Mouse (Mus musculus): ENCODE measurements at regions not wholly inside any gene's neighbourhood (a gene's known extent, or its start where the extent isn't known, plus 50 kb on each side); places are given as distances from the start of the nearest gene placed in this dataset.
"Not testable (repeated sequence)": the region's sequence is repeated elsewhere in the genome, so short reads cannot be mapped to it uniquely, and the experiment has no call there.

DNA sequence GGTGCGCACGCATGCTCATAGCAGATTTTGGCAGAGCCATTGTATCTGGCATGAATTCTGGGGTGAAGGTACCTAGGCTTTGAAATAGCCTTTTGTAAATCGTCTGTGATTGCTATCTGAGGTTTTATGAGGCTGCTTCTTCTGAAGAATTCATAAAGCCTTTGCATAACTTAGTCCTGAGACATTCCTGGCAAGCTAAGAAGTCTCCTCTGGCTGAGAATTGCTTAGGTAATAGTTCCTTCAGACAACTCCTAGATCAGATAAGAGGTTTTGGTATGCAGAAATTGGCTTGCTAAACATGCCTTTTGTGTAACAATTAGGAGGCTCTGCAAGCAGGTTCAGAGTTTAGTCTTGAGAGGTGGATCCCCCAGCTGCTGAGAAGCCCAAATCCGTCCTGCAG is 82.7 kb downstream of the Pmp22 start:
- no peak for DNase-seq

DNA sequence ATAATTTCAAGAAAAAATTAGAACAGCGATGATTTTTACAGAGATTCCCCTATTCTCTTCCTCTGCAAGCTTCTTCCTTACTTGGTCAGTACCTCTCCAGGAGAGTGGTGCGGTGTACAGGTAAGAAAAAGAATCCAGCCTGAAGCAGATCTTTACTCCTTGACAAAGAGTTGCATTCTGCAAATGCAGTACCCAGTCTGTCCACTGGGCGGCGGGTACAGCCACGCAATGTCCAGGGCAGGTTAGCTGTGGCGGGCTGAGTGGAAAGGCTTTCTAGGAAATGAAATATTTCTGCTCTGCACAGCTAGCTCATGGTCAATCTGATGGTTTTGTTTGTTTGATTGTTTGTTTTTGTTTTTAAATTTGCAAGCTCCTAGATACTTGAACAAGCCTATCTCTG is 84.3 kb downstream of the Pmp22 start:
- DNase-seq, result peak; percentile 91 to 95

DNA sequence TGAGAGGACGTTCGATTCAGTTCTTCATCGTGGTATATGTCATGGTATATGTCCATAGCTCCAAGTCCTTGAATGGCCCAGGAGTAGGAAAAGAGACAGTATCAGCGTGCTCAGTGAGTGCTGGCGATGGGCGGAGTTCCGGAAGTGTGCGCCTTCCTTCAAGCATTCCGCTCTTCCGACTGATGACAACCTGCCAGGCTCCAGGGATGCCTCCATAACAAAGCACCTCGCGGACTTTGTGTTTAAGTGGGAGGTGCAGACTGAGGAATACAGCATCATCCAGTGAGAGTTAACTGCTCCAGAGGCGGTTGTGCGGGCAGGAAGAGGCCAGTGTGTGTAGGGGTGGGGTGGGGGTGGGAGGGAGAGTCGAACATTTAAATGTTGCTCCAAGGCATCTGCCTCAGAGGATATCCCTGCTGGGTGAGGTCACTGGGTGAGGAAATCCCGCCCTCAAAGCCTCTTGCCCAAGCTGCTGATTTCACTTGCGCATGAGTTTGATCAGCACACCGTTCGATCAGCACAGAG is 85.2 kb downstream of the Pmp22 start:
- no peak for DNase-seq

DNA sequence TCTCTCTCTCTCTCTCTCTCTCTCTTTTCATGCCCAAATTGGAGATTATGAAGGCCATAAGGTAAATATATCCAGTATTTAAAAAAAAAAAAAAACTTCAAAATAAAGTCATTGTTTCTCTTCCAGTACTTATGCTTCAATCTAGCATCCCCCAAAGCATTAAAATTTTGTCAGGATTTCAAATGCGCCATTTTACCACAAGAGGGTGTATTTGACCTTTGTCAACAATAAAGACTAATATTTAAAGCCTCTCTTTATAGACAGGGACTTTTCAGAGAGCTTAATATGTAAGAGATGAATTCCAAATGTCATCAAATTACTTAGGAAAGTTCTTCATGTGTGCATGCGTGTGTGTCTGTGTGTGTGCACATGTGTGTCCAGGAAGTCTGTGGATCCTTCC is 87.2 kb downstream of the Pmp22 start:
- DNase-seq, result no peak

DNA sequence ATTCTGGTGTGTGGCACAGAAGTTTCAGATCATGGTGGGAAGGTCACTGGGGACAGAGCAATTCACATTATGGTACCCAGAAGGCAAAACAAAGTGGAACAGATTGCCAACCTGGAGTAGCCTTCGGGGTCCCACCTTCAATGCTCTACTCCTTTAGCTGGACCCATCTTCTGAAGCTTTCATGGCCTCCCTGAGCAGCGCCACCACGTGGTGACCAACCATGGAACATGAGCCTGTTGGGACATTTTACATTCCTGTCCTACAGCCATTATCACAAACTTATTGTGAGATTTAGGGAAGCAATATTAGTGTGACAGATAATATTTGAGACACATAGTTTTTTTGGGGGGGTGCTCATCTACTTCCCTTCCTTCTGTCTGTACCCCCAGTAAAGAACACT is 88.3 kb downstream of the Pmp22 start:
- DNase-seq, result no peak

DNA sequence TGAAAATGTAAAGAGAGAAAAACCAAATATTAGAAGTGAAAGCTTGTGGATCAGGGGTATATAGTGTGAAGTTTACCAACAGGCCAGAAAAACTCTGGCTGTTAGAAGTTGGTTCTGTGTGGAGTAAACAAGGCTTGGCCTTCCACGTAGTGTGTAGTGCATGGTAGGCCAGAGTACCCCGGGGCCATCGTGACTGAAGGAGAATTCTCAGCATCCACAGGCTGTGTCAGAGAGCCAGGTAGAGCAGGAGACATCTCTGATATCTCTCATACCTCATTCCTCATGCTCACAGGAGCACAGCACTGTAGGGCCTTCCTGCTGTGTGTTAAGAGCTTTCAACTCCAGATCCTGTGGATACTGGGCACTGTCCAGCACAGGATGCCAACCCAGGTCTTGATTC is 97.7 kb downstream of the Pmp22 start:
- DNase-seq, result peak; percentile 25 to 31

DNA sequence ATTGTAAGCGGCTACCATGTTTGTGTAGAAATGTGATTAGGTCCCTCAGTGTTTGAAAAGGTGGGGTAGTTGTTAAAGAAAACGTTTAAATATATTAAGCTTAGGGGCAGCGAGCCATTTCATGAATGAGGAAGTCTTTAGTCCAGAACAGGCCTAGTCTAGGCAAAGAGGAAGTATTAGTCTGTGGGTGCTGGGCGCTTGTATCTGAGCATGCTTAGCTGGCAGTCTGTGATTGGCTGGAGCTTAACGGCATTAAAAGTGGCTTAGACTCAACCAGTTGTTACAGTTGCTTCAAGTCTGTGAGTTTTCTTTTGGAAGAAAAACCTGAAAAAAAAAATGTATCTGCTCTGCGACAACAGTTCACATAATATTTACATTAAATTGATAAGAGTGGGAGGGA is 102.0 kb downstream of the Pmp22 start:
- no peak for DNase-seq

DNA sequence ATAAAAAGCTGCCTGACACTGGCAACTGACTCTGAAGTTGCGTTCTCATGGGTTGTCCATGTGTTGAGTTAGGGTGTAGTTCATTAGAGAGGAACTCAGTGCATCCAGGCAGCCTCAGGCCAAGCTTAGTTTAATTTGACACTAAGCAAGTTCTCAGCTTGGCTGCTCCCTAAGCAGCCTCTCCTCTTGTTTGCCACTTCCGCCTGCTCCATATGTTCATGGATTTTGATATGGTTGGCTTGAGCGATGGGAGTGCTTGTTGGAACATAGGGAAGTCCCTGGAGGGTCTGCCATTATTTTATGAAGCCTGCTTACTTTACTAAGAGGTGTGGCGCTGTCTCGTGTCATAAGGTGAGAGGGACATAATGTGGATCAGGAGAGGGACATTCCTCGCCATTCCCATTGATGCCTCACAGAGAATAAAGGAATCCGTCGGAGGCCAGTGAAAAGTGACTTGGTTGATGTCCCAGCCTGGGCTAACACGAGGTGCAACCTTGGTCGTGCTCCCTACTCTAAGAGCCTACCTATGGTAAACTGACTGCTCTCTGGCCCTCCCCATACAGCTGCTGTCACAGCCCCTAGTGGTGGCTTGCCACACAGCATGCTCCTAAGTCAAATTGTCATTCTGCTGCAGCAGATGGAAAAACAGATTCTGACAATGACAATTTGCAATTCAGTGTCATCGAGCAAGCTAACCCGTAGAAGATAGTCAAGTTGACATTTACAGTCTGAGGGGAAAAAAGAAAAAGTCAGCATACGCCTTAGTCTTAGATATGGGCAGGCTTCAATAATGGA is 104.6 kb downstream of the Pmp22 start:
- DNase-seq, result no peak

DNA sequence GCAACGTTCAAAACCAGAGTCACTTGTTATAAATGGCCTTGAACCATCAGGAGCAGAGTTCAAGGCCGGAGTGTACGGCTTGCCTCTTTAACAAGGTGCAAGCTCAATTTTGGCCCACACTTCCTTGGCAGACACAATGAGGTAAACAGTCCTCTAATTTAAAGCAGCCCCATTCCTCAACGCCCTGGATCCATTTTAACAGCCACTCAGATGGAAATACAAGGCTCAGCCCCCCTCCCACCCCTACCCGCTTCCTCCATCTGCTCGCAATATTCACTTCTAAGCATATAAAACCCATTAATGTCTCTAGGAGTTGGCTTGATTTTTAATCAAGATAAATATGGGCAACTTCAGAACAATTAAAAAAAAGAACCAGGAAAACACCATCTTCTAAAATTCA is 105.7 kb downstream of the Pmp22 start:
- no peak for DNase-seq

DNA sequence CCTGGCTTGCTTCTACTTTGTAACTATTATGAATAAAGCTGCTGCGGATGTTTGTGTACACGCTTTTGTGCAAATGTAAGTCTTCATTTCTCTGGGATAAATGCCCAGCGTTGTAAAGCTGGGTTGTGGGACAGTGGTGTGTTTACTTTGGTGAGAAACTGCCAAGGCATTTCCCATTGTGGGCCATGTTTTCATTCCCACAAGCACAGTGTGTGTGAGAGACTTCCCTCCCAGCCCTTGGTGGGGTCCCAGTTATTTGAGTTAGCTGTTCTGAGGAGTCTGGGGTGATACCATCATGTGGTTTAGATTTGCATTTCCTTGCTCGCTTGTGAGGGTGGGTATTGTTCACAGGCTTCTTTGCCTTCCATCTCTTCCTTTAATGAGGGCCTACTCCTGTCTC is 109.9 kb downstream of the Pmp22 start:
- no peak for DNase-seq

DNA sequence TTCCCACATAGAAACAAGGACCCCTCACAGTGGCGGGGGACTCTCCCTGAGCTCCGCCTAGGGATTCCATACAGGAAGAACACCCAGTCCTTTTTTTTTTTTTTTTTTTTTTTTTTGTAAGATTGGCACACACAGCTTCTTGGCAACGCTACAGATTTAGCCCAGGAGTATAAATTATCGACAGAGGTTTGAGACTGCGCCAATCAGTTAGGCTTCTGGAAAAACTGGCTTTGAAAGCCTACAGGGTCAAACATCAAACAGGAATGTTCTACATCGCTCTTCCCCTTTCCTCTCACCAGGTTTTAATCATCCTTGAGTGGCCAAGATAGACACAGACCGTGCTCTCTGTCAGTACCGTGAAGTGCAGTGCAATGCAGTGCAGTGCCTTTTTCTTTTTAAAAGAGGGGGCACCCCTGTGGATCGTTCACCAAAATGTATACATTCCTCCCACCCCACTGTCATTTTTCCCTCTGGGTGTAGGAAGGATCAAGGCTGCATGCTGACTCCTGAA is 115.2 kb downstream of the Pmp22 start:
- DNase-seq, result no peak

DNA sequence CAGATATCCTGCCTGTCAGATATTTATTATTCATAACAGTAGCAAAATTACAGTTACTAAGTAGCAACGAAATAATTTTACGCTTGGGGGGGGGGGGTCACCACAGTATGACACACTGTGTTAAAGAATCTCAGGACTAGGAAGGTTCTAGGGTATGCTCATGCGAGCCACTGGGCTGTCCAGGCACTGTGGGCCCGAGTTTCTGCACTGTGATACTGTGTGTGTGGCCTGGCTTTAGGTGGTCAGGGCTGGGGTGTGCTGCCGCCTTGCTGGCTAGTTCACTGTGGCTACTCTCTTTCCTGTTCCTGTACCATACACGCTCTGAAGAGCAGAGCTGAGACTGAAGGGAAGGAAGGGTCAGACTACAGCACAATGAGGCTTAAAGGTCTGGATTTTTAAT is 116.3 kb downstream of the Pmp22 start:
- no peak for DNase-seq

DNA sequence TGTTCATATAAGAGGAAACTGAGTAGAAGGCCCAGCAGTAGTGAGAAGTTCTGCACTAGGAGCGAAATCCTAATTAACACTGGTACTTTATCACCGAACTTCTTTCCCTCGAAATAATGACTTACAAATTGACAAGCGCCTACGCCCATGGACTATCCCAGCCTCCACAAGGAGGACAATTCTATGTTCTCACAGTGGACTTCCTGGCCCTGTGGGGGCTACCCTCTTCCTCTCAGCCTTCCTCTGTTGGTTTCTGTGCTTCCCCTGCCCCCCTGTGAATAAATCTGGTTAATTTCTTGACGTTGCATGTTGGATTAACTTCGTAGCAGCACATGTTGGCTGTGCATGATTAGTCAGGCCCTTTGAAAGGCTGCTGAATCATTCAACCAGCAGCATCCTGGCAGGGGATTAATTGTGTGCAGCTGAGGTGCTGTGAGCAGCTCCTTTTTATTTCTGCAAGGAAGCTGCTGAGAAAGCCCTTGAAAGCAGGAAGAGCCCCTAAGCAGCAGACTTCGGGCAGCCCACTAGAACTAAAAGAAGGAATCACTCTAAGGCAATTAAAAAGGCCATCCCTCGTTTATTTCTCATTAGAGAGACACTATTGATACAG is 117.4 kb downstream of the Pmp22 start:
- DNase-seq, result no peak

DNA sequence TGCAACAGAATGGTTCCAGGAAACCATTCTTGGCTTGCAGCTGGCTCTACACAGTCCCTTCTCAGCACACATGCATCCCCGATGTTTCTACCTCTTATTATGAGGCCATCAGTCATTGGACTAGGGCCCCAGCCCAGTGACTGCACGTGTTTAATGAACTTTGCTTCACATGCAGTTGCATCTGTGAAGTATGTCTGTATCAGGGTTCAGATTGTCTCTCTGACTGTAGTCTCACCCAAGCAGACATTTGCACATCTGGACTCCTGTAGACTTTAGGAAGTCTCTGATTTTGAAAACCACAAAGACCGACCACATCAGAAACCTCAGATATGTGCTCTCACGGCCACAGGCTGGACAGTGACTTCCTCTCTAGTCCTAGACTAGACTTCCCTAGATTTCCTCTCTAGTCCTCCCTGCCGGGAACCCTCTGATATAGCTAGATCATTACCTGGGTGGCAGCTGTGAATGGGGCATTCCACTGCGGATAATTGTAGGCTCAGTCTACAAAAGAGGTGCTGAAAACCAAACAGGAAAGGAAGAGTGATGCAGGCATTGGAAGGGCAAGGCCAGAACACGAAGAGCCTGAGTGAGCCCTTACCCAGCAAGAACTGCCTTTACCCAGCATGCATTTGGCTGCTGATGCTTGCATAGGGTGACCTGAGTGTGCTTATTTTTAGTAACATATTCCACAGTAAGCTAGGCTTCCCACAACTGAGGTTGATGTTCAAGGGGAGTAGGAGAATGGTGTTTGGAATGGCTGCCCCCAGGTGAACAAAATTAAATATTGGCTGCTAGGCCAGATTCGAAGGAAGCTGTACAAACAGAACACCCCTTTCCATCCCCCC is 123.5 kb downstream of the Pmp22 start:
- no peak for DNase-seq

DNA sequence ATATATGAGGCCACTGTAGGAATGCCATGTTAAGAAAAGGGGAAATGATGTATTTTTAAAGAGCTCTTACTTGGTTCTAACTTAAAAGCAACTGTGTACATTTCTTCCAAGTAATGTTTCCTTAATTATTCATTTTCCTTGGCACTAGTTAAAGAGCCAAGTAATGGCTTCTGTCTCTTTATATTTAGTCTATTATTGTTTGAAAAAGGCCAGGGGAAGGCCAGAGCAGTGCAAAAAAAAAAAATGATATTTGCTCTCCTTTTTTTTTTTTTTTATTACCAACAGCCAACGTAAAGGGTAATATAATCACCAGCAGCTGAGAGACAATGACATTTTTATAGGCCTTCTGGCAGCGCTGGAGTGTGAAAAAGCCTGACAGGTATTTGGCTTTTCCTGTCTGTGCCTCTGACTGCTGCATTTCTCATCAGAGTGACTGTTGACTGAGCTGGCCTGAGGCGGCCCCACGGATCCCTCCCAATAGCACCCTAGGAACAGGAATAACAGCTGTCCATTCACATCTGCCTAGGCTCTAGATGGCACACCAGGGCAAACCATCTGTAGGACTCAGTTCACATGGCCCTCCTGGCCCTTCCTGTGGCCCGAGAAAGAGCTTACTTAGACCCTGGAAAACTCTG is 124.3 kb downstream of the Pmp22 start:
- no peak for DNase-seq

DNA sequence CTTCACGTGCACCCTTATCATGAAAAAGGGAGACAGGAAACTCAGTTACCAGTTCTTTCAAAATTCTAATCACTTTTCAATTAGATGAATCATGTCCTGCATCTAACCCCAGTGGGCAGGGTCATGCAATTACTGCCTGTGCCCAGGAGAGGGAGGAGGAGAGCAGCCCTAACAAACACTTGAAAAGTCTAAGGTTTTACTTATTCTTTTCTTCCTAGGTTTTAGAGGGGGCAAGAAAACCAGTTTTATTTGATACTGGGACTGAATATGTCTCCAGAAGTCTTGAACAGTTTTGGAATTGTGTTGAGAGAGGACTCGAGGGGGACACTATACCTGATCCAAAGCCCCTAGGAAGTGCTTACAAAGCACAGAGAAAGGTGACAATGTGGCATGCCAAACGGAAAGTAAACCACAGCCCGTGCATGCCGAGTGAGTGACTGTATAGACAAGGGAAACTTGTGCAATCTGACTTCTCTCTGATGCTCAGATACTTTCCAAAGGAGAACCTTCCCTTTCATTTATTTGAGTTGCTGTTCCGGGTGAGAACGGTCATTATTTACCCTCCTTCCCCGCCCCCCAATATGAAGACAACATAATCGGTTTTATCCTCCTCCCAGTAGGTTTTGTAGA is 135.8 kb downstream of the Pmp22 start:
- DNase-seq, result peak; percentile 14 to 21

DNA sequence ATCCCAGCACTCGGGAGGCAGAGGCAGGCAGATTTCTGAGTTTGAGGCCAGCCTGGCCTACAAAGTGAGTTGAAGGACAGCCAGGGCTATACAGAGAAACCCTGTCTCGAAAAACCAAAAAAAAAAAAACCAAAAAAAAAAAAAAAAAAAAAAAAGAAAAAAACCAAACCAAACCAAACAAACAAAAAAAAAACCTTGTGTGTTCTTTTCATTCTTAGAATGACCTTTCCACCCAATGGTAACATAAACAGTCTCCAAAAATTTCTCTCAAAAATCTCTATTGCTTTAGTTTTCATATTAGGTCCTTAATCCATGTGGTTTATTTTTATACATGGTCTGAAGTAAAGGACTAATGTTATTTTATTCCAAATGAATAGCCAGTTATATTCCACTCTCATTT is 137.5 kb downstream of the Pmp22 start:
- DNase-seq, result not testable (repeated sequence)

DNA sequence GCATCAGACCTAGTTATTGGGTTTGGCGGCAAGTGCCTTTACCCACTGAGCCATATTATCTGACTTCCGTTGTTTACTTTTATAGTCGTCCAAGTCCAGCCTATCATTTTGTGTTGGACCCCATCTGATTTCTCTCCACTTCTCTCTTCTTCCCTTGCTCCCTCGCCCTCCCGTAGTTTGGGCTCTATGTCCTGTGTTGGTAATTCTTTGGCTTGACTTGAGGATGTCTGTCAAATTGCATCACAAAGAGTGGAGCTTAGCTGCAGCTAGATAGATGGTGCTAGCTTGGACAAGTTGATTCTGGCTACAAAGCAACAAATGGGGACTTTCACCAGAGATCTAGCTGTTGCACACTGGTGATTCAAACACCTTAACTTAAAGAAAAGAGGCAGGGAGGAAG is 147.9 kb downstream of the Pmp22 start:
- DNase-seq, result no peak

DNA sequence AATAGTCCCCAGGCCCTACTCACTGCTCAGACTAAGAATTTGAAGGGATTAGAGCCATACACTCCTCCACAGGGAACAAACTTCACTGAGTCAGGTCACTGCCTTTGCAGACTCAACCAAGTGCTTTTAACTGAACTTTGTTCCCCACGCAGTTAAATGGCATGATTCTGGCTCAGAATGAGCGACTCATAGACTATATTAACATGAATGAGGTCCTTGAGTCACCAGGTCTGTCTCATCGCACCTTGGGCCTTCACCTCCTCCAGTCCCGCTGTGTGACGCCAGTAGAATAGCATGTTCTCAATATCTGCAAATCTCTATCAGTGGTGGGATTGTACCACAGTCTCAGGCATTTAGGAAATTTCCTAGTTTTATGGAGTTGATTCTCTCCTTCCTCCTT is 153.1 kb downstream of the Pmp22 start:
- no peak for DNase-seq

DNA sequence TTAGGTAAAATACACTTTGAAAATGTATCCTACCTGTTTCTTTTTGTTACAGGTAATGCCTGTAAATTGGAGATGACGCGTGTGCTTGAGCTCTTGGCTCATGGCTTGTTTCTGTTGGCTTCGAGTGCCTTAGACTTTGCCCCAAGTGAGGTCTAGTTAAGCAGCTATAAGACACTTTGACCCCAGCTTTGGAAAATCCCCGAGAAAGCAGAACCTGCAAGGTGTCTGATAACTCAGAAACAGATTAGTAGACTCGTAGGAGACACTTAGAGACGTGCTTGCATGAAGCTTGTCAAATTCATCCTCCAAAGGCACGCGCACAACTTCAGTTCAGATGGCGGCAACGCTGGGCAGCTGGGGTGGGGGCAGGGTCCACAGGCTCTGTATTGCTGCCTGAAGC is 153.8 kb downstream of the Pmp22 start:
- DNase-seq, result no peak

DNA sequence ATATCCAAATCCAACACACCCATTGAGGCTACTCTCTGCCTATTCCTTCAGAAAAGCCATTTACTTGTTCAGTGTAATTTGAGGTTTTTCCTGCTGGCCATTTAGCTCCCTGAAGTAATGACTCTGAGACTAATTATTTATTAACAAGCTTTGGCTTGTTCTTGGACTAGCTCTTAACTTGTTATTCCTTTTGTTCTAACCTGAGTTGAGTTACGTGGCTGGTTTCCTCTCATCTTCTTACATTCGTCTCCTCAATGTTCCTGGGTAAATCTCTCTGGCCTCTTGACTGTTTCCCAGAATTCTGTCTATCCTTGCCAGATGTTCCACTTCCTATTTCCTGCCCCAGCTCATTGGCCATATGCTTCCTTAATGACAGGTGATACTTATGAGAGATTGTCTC is 157.2 kb downstream of the Pmp22 start:
- no peak for DNase-seq

DNA sequence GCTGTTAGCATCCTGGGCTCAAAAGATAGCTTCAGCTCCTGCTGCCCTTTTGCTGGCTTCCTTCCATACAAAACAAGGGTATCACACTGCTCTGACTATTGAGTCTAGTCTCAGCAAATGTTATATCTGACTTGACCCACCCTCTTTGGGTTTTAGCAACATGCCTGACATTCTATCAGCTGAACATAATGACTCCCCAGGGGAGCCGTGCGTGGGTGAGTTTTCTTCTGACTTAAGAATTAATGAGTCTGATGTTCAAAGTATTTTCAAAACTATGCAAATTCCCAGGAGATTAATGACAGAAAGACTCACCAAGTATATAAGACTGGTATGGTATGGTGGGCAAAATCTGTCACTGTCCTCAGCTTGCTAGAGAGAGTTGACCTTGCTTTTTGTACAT is 159.0 kb downstream of the Pmp22 start:
- DNase-seq, result no peak

All from cerebellum, postnatal 14 days (tissue).